Mouse (Mus musculus) thymus, postnatal 10 days (tissue): ENCODE data around the gene P3h2.
A peak's percentile ranks its signal among the peaks of the same experiment; 100 is the strongest.

ENCODE experiments used
- DNase-seq, 2 experiments: peaks; one replicate each; pipeline ENCODE4 v3.0.0; 2021; ENCODE audit warnings: low spot score in 2 of 2

Gene P3h2

DNA sequence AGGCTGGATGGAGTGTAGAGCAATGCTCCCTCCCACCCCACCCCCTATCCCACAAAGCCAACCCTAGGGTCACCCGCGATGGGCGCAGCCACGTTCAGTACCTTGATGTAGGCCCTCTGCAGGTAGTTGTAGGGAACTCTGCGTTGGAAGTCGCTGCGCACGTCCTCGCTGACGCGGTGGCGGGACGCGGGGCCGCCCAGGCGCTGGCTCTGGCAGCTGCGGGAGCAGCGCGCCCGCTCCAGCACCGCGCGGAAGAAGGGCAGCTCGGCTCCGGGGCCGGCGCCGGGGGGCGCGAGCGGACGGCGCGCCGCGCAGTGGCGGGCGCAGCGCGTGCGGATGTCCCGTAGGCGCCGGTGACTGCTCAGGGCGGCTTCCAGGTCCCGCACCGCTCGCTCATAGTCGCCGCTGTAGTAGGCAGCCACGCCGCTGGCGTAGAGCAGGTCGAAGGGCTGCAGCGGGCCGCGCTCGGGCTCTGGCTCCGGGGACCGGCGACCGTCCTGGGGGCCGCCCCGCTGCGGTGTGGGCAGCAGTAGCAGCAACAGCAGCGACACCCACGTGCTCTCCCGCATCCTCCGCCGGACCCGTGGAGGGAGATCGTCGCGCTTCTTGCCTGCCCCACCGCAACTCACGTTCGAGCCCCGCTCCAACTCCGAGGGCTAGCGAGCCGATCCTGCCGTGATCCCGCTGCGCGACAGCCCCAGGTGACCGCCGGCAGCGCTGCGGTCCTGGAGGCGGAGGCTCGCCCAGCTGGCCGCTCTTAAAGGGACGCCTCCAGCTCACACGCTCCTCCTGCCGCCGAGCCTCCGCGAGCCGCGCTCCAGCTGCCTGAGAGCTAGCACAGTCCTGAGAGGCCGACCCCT, at the start of gene P3h2:
TSS of gene P3h2 (minus strand) at position 670 of the 860 bp plus-strand sequence.
- peak in 1 of 2 experiments; percentile 3 for DNase-seq

- no peak for DNase-seq
Observed at GRCm38 (mm10) chr16:26152258-26152657, 46.7 kb upstream of the P3h2 start.

GRCm38 (mm10) chr16:26150943-26151342, 45.4 kb upstream of the P3h2 start:
- no peak for DNase-seq

DNA sequence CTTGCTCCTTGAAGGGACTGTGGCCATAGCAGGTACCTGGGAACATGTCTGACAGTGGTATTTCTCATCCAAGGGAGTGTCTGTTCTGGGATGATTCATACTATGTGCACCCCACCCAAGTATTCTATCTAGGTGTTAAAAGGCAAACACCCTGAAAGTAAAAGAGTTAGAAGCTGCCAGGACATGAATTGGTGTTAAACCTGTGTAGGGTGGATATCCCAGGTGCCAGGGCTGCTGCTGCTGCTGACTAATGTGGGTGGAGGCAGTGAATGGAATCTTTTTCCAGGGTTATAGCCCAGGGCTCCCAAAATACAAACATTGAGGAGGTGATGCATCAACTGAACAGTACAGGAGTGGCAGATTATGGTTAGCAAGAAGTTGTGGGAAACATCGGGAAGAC, 41.3 kb upstream of the P3h2 start:
- no peak for DNase-seq

GRCm38 (mm10) chr16:26131126-26131525, 25.5 kb upstream of the P3h2 start:
- no peak for DNase-seq

DNA sequence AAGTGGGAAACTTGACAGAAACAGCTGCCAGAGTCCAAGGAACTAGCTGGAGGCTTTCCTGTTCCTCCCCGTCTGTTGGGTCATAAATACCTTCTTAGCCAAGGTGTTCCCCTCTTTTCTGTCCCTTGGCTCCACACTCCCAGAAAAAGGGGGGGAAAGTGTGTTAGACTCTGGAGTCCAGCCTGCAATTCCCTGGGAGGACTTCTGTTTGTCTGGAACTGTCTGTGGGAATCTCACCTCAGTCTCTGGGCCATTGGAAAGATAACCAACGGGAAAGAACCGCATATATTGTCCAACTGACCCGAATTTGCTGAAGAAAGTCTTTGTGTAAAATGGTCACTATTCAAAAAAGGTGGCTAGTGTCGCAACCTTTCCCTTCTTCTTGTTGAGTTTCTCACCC, 1.0 kb upstream of the P3h2 start:
- DNase-seq: no peak

DNA sequence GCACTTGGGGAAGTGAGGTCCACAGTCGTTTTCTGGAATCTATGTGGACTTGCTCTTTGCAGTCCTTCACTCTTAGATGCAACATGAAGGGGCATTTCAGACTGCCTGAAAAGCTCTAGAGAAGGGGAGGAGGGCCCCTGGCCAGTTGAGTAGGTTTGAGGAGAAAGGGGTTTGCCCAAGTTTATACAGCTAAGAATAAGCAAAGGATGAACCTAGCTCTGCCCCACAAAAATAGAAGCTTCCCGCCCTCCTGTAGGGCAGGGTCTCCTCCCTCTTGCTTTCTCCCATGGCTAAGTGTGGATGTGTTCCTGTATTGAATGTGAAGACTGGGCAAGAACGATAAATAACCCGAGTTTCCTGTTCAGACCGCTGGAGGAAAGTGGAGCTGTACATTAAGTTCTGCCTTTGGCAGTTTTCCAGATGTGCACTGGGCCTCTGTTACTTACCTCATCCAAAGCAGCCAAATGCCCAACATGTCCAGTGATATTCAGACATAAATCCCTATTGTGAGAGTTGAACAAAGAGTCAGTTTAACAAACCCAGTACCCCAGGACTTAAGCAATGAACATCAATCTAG, 545 bp upstream of the P3h2 start:
- no peak for DNase-seq

DNA sequence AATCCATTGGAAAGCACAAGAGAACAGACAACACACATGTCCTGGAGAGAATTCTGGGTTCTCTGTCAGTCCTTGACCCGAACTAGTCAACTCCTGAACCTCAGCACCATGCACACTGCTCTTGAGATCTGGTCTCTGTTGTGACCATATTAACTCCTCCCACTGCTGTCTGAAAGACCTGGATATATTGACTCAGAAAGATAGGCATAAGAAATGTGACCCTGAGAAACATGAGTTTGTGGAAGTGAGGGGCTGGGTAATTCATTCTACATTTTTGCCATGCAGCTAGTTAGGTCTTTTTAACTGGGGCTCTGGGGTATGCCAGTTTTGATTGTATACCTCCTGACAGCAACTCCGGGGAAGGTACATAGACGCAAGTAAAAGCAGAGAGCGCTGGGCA, 1.3 kb downstream of the P3h2 start:
- no peak for DNase-seq

DNA sequence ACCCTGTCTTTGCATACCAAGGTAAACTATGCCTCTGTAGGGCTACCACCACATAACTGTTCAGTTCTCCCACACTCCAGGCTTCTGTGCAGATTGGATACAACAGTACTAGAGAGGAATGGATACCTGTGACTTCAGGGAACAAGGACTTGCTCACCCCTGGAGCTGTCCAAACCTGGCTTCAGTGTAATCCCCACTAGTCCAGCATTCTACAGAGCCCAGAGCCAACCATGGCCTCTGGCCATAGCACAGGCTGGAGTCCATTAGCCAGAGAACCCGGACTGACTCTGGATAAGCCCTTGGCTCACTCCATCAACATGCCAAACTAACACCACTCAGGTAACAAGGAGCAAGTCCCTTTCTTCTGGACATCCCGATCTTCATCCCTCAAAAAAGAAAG, 2.7 kb downstream of the P3h2 start:
- DNase-seq: no peak

GRCm38 (mm10) chr16:26100167-26100566, 5.4 kb downstream of the P3h2 start:
- no peak for DNase-seq

DNA sequence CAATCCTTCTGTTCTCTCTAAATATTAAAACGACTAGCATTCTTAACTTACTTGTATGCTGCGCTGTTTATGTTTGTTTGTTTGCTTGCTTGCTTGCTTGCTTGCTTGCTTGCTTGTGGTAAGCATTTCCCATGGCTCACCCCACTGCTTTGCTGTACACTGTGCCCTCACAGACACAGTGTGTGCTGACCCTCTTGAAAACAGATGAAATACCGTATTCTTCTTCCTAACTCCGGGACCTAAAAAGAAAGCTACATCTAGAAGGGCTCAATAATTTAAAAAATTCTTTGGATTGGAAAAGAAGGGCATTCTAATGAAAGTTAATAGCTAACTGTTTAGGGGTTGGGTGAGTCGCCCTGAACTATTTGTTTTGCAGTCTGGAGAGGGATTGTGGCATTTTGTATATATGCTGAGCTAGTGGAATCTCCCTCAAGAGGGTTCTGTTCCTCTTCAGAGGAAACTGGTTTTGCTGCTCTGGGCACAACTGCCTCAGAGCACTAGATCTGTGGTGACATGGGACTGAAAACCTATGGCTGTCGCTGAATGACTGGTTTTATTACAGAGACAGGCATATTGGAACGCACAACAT, 9.8 kb downstream of the P3h2 start:
- DNase-seq: no peak

GRCm38 (mm10) chr16:26093888-26094287, 11.7 kb downstream of the P3h2 start:
- no peak for DNase-seq

DNA sequence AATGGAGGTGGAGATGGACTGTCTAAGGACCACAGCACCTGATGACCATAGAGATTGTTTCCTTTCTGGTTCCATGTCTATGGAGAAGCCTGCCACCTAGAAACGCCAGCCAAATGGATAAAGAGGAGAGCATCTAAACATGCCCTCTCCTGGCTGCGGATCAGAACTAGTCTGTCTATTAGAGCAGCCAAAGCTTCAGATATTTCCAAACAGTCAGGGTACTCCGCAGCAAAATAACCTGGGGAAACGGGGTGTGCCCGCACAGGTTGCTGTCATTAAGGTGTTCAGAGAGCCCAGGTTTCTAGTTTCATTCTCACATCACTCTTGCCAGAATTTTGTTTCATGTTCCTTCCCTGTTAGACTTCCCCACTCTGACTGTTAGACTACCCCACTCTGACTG, 16.6 kb downstream of the P3h2 start:
- DNase-seq: no peak

DNA sequence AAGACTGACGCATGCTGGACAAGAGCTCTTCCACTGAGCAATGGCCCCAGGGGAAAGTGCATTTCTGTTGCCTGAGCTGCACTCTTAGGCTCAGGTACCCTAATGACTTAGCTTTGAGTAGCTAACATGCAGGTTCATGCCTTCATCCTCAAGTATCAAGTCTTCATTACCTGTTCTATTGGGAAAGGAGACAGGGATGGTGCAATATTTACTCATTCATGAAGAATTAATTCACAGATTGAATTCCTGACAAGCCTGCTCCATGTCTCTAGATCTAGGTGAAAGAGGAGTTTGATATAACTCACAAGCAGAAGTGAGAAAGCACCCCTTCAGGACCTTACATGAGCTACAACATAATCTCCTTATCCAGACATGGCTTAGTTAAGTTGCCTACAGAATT, 17.3 kb downstream of the P3h2 start:
- no peak for DNase-seq

GRCm38 (mm10) chr16:26086955-26087354, 18.6 kb downstream of the P3h2 start:
- no peak for DNase-seq

DNA sequence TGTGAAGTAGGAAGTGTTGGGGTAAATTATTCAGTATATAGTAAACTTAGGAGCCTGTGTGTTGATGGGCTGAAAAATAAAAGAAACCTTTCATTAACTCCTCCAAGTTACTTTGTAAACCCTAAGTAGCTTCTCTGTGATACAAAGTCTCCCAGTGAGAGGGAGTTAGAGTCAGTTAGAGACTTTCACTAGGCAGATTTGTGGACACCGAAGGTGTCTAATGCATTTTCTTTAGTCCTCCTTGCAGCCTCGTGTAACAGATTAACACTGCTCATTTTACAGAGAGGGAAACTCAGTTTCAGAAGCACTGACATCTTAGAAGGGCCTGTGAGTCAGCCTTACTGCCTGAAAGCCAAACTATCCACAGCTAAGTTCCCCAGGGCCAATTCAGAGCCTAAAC, 20.4 kb downstream of the P3h2 start:
- no peak for DNase-seq

DNA sequence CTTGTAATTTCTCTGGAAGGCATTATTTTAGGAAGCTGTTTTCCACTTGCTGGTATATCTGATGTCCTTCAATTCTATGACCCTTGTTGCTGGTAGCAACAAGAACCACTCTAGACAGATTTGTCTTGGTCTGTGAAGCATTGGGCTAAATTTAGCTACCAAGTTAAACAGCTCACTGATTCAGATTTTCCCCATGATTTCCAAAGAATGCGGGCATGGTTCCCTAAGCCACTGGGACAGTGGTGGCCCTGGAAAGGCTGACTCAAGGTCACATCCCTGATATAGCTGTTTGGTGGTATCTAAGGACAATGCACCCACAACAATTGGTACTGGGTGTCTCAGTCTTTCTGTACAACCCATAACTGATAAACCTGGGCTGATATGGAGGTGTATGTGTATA, 22.8 kb downstream of the P3h2 start:
- DNase-seq: no peak

GRCm38 (mm10) chr16:26082391-26082790, 23.2 kb downstream of the P3h2 start:
- no peak for DNase-seq

DNA sequence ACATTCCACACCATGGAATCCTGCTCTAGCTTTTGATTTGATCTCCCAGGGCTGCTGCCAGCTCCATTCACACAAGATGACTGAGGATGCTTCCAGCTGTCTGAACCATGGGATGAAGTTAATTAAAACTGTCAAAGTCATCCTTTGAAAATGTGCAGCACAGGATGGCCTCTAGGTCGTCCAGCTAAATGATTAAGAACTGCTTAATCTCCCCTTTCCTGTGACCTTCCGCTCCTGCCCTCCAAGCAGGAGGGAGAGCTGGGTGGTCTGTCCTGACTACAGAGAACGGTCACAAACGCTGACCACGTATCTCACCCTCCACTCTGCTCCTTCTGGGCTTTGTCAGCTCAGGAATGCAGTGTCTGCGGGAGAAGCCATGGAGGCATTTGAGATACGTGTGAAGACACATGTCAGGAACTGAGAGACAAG, 26.6 kb downstream of the P3h2 start:
- no peak for DNase-seq

GRCm38 (mm10) chr16:26078100-26078422, 27.5 kb downstream of the P3h2 start:
- DNase-seq: no peak

GRCm38 (mm10) chr16:26077246-26078099, 28.1 kb downstream of the P3h2 start:
- no peak for DNase-seq

DNA sequence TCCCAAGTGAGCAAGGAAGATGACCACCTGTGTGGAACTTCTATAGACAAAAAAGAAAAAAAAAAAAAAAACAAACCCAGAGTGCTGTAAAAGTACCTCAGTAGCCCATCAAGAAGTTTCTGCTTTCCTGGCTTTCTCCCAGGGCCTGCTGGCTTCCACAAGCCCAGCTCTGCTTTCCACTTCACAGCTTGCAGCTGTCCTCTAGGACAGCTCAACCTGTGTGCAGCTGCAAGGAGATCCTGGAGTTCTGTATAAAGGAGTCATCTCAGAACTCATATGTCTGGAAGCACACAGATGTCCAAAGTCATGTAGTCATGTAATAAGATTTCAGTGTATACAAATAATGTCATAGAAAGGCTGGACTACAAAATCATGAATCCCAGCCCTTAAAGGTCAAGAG, 30.5 kb downstream of the P3h2 start:
- DNase-seq: no peak
